Mouse (Mus musculus) liver, adult 2 months (tissue): Measurements from ENCODE around the gene Sbk3. TPM values are rescaled to one million over a fixed set of nuclear protein-coding genes. Genes with fewer than 3 reads are reported as not detected.

Experiments
- DNase-seq: peaks from one replicate; pipeline ENCODE4 v3.0.0-alpha.2; 2011; ENCODE audit warnings: low read depth, low spot score; ENCODE audit errors: extremely low read depth
- H3K27ac ChIP-seq: fragments of 200-500 bp; replicated peaks from 2 replicates; pipeline ENCODE4 v1.5.1; 2012; ENCODE audit warnings: low read depth, mild to moderate bottlenecking, control low read depth, inconsistent platforms, low read length; ENCODE audit not compliant: insufficient read depth
- H3K27me3 ChIP-seq: fragments of 200-500 bp; 2 replicates; pipeline ENCODE4 v1.6.1; 2012; ENCODE audit warnings: mild to moderate bottlenecking, moderate library complexity, low read length, inconsistent platforms; ENCODE audit not compliant: control insufficient read depth, insufficient read depth
- H3K36me3 ChIP-seq: fragments of 200-500 bp; 2 replicates; pipeline ENCODE4 v1.6.1; 2012; ENCODE audit warnings: low read length, inconsistent platforms; ENCODE audit not compliant: control insufficient read depth, insufficient read depth
- H3K4me1 ChIP-seq: fragments of 200-500 bp; 2 replicates; pipeline ENCODE4 v1.6.1; 2011; ENCODE audit warnings: low read length; ENCODE audit not compliant: control insufficient read depth, insufficient read depth
- H3K4me3 ChIP-seq: fragments of 200-500 bp; 2 replicates; pipeline ENCODE4 v1.5.1; 2011; ENCODE audit warnings: low read depth, mild to moderate bottlenecking, control low read depth, low read length, moderate library complexity; ENCODE audit not compliant: insufficient read depth
- H3K79me2 ChIP-seq: fragments of 200-500 bp; 2 replicates; pipeline ENCODE4 v1.6.1; 2012; ENCODE audit warnings: inconsistent platforms, mild to moderate bottlenecking, low read length, moderate library complexity; ENCODE audit not compliant: control insufficient read depth, insufficient read depth
- H3K9ac ChIP-seq: fragments of 200-500 bp; 2 replicates; pipeline ENCODE4 v1.6.1; 2012; ENCODE audit warnings: low read depth, mild to moderate bottlenecking, control low read depth, inconsistent platforms, low read length
- CTCF ChIP-seq: fragments of 200-500 bp; IDR thresholded peaks from 2 replicates; pipeline ENCODE4 v1.5.1; 2011; ENCODE audit warnings: low read depth, low read length, control low read depth
- POLR2A ChIP-seq: fragments of 200-500 bp; IDR thresholded peaks from 2 replicates; pipeline ENCODE4 v1.6.1; 2011; ENCODE audit warnings: low read length, control low read depth; ENCODE audit not compliant: insufficient read depth; ENCODE audit errors: extremely low read depth
- WGBS: fragments of 180-500 bp; shearing (Covaris S2); methylation state at CpG from one replicate; pipeline ENCODE4 v1.1.7; 2018; 5-methylcytosine and 5-hydroxymethylcytosine counted together
- polyA plus RNA-seq: library from polyadenylated mRNA; depleted of rRNA; stranded (reverse); fragments of >200 nt; gene quantifications from 2 replicates; pipeline ENCODE4 v1.2.3, GENCODE M21; 2012
- total RNA-seq: library from RNA; depleted of rRNA; stranded (reverse); fragments of >200 nt; gene quantifications from 2 replicates; pipeline ENCODE4 v1.2.3, GENCODE M21; 2014

Sbk3 gene
- total and polyA plus RNA-seq, 2 experiments = not detected

- DNase-seq = no peak
- TF ChIP-seq CTCF (no peak), POLR2A (no peak)
- Histone ChIP-seq H3K4me1 (no peaks in the 10 kb centered on the region), H3K79me2 (no peaks in the 10 kb centered on the region), H3K27ac (no peak overlapping the region), H3K27me3 (no peaks in the 10 kb centered on the region), H3K36me3 (no peaks in the 10 kb centered on the region), H3K9ac (no peak overlapping the region), H3K4me3 (no peak overlapping the region)
- WGBS = 40% methylated on average over 4 of the region's 4 CpGs
Measured at GRCm38 (mm10) chr7:4975455-4975854, 4.5 kb upstream of the Sbk3 start.

GRCm38 (mm10) chr7:4972321-4973047 is 1.5 kb upstream of the Sbk3 start:
- no peaks in the 10 kb centered on the region for H3K79me2 ChIP-seq
- 74% methylated on average over 18 of the region's 18 CpGs for WGBS
- H3K9ac ChIP-seq = no peak overlapping the region
- H3K36me3 ChIP-seq = no peaks in the 10 kb centered on the region
- no peaks in the 10 kb centered on the region for H3K27me3 ChIP-seq
- no peaks in the 10 kb centered on the region for H3K4me1 ChIP-seq
- no peak overlapping the region for H3K27ac ChIP-seq
- no peak for TF ChIP-seq POLR2A
- no peak for TF ChIP-seq CTCF
- DNase-seq = no peak
- no peak overlapping the region for H3K4me3 ChIP-seq

- no peak overlapping the region for H3K9ac ChIP-seq
- H3K79me2 ChIP-seq = no peaks in the 10 kb centered on the region
- no peaks in the 10 kb centered on the region for H3K36me3 ChIP-seq
- H3K27ac ChIP-seq = no peak overlapping the region
- H3K4me3 ChIP-seq = no peak overlapping the region
- H3K27me3 ChIP-seq = no peaks in the 10 kb centered on the region
- 58% methylated on average over 7 of the region's 7 CpGs for WGBS
- TF ChIP-seq CTCF (no peak), POLR2A (no peak)
- no peak for DNase-seq
- no peaks in the 10 kb centered on the region for H3K4me1 ChIP-seq
Measured at GRCm38 (mm10) chr7:4971710-4972109, 742 bp upstream of the Sbk3 start.

- 85% methylated on average over 5 of the region's 5 CpGs for WGBS
- H3K4me3 ChIP-seq = no peak overlapping the region
- H3K36me3 ChIP-seq = no peaks in the 10 kb centered on the region
- TF ChIP-seq CTCF (no peak), POLR2A (no peak)
- peaks cover 2% of the 10 kb centered on the region; the same call in 1 of the 2 replicates for H3K4me1 ChIP-seq
- no peaks in the 10 kb centered on the region for H3K27me3 ChIP-seq
- H3K9ac ChIP-seq = no peak overlapping the region
- no peaks in the 10 kb centered on the region for H3K79me2 ChIP-seq
- H3K27ac ChIP-seq = no peak overlapping the region
- no peak for DNase-seq
Measured at GRCm38 (mm10) chr7:4964988-4965387, 6.0 kb downstream of the Sbk3 start.

- Histone ChIP-seq H3K27ac (no peak within 1 kb of the TSS), H3K79me2 (no peaks in the 10 kb centered on the region), H3K4me3 (no peak within 1 kb of the TSS), H3K4me1 (peaks cover 2% of the 10 kb centered on the region; the same call in 1 of the 2 replicates), H3K27me3 (no peaks in the 10 kb centered on the region), H3K36me3 (no peaks in the 10 kb centered on the region), H3K9ac (no peak within 1 kb of the TSS)
- TF ChIP-seq POLR2A (no peak), CTCF (peak; percentile 76)
- 4% methylated on average over 10 of the region's 10 CpGs for WGBS
- DNase-seq = peak; percentile 22
Measured at GRCm38 (mm10) chr7:4964272-4964671, 6.7 kb downstream of the Sbk3 start, which contains the start of gene Sbk2. Gene Sbk2 (minus strand): TSS chr7:4964406.

GRCm38 (mm10) chr7:4963527-4963926 is 7.4 kb downstream of the Sbk3 start:
- WGBS = 71% methylated on average over 5 of the region's 5 CpGs
- TF ChIP-seq CTCF (no peak), POLR2A (no peak)
- H3K27me3 ChIP-seq = no peaks in the 10 kb centered on the region

More at GRCm38 (mm10) chr7:4963527-4963926, 7.4 kb downstream of the Sbk3 start:
- peaks cover 2% of the 10 kb centered on the region; the same call in 1 of the 2 replicates for H3K4me1 ChIP-seq
- no peaks in the 10 kb centered on the region for H3K79me2 ChIP-seq
- H3K4me3 ChIP-seq = no peak overlapping the region
- H3K36me3 ChIP-seq = no peaks in the 10 kb centered on the region
- no peak for DNase-seq
- no peak overlapping the region for H3K27ac ChIP-seq
- H3K9ac ChIP-seq = no peak overlapping the region
